15 mouse cellular contexts compared by ENCODE assay signal in genomic region chr6:50382711-50383110, GRCm38 (mm10).
DNase-seq lines count a peak whose midpoint lies in the region; ATAC-seq lines count a peak whose summit lies in the region.
"Had no signal": no experiment of that assay in that cellular context is flagged by ENCODE, and none has a peak within 500 bp of the region (broad histone marks: within the 10 kb centered on the region; RNA-seq: fewer than 3 reads in every experiment).

No protein-coding gene starts in this region.

- H3K4me2 ChIP-seq in limb, embryonic 12.5 days = no peak overlapping the region
- no peak overlapping the region for H3K4me2 ChIP-seq in stomach, embryonic 15.5 days
- H3K4me2 ChIP-seq: midbrain, embryonic 13.5 days had no signal

- H3K9ac ChIP-seq in limb, embryonic 12.5 days (replicated peaks) = no peak overlapping the region
- no peak overlapping the region for H3K9ac ChIP-seq in stomach, embryonic 15.5 days
- H3K9ac ChIP-seq: midbrain, embryonic 13.5 days had no signal

- H3K4me1 ChIP-seq in limb, embryonic 12.5 days (replicated peaks) = peaks cover 55% of the 10 kb centered on the region
- H3K4me1 ChIP-seq in limb, embryonic 10.5 days = peaks cover 40% of the 10 kb centered on the region
- peaks cover 11% of the 10 kb centered on the region for H3K4me1 ChIP-seq in stomach, embryonic 15.5 days
- H3K4me1 ChIP-seq: midbrain, embryonic 13.5 days had no signal

- H3K27ac ChIP-seq in limb, embryonic 12.5 days = peak overlapping the region; percentile 64; the same call in 1 of the 2 replicates
- no peak overlapping the region for H3K27ac ChIP-seq in limb, embryonic 10.5 days
- peak overlapping the region; percentile 76; the same call in 1 of the 2 replicates for H3K27ac ChIP-seq in stomach, embryonic 15.5 days
- H3K27ac ChIP-seq: midbrain, embryonic 13.5 days had no signal

- H3K27me3 ChIP-seq in limb, embryonic 12.5 days = no peaks in the 10 kb centered on the region
- H3K27me3 ChIP-seq in limb, embryonic 10.5 days (ENCODE audit: low read depth, poor library complexity, severe bottlenecking) = no peaks in the 10 kb centered on the region
- no peaks in the 10 kb centered on the region for H3K27me3 ChIP-seq in stomach, embryonic 15.5 days (replicated peaks)
- H3K27me3 ChIP-seq: midbrain, embryonic 13.5 days had no signal

- H3K9me3 ChIP-seq in limb, embryonic 12.5 days = no peaks in the 10 kb centered on the region
- no peaks in the 10 kb centered on the region for H3K9me3 ChIP-seq in limb, embryonic 10.5 days (replicated peaks)
- H3K9me3 ChIP-seq in stomach, embryonic 15.5 days = no peaks in the 10 kb centered on the region
- H3K9me3 ChIP-seq: midbrain, embryonic 13.5 days had no signal

- DNase-seq in adrenal gland, adult 2 months = peak; percentile 75
- DNase-seq in adrenal gland, postnatal 25 days = no peak
- no peak for DNase-seq in limb, embryonic 10.5 days (ENCODE audit: low spot score)
- peak; percentile 51 to 70 for DNase-seq in adrenal gland, postnatal 36 days
- DNase-seq in layer of hippocampus, adult 9-11 months = no peak
- DNase-seq: B cell, adult 2 months; cerebellum, adult 11 months; heart, postnatal 36 days; kidney, adult 8-10 months; lung, adult 2 months; spleen, adult 18-20 months had no signal

- 89% methylated on average over 7 of the region's 7 CpGs for WGBS in limb, embryonic 12.5 days
- WGBS in limb, embryonic 10.5 days = 91% methylated on average over 7 of the region's 7 CpGs
- WGBS in stomach, embryonic 15.5 days = 75% methylated on average over 7 of the region's 7 CpGs

- H3K36me3 ChIP-seq in limb, embryonic 12.5 days = no peaks in the 10 kb centered on the region
- H3K36me3 ChIP-seq in limb, embryonic 10.5 days = no peaks in the 10 kb centered on the region
- no peaks in the 10 kb centered on the region for H3K36me3 ChIP-seq in stomach, embryonic 15.5 days
- H3K36me3 ChIP-seq: midbrain, embryonic 13.5 days had no signal

- no peak overlapping the region for H3K4me3 ChIP-seq in limb, embryonic 12.5 days (replicated peaks)
- H3K4me3 ChIP-seq in limb, embryonic 10.5 days = no peak overlapping the region
- H3K4me3 ChIP-seq in stomach, embryonic 15.5 days (replicated peaks) = no peak overlapping the region
- H3K4me3 ChIP-seq: midbrain, embryonic 13.5 days had no signal

- ATAC-seq in limb, embryonic 12.5 days (ENCODE audit: insufficient number of reproducible peaks, insufficient read depth, low FRiP score, low TSS enrichment, low read depth) = no peak
- no peak for ATAC-seq in stomach, embryonic 15.5 days (ENCODE audit: insufficient read depth, low FRiP score, low read depth)
- ATAC-seq in CD4-positive, CD25-positive, alpha-beta regulatory T cell, adult 4 months = no peak
- ATAC-seq: midbrain, embryonic 13.5 days had no signal

Comparison
In these comparisons a context has a peak if more than half of its experiments do, and no peak if none do; other contexts are left out.
1. DNase-seq: peak in adrenal gland, adult 2 months (single experiment) and adrenal gland, postnatal 36 days (2 of 2); none in adrenal gland, postnatal 25 days (single experiment), limb, embryonic 10.5 days (single experiment) and layer of hippocampus, adult 9-11 months (single experiment).